Mouse (Mus musculus) neural tube, embryonic 13.5 days (tissue): ENCODE data around the gene Usp3. TPM values are rescaled to one million over a fixed set of nuclear protein-coding genes. Genes with fewer than 3 reads are reported as not detected.

Experiments used
- ATAC-seq: fragments of 200-750 bp; cut with Nextera tagmentation; 2 replicates; pipeline ENCODE4 v1.8.0; 2017; ENCODE audit warnings: low read depth, mild to moderate bottlenecking, moderate TSS enrichment, moderate library complexity
- H3K27ac ChIP-seq: fragments of 300-500 bp; sonication (generic); replicated peaks from 2 replicates; pipeline ENCODE4 v1.5.1; 2015; ENCODE audit warnings: moderate library complexity, mild to moderate bottlenecking, inconsistent platforms
- H3K27me3 ChIP-seq: fragments of 300-500 bp; sonication (generic); 2 replicates; pipeline ENCODE4 v1.6.1; 2015; ENCODE audit warnings: mild to moderate bottlenecking, inconsistent platforms
- H3K36me3 ChIP-seq: fragments of 300-500 bp; sonication (generic); 2 replicates; pipeline ENCODE4 v1.6.1; 2015; ENCODE audit warnings: mild to moderate bottlenecking, inconsistent platforms
- H3K4me1 ChIP-seq: fragments of 300-500 bp; sonication (generic); replicated peaks from 2 replicates; pipeline ENCODE4 v1.6.1; 2015; ENCODE audit warnings: inconsistent platforms
- H3K4me2 ChIP-seq: fragments of 300-500 bp; sonication (generic); 2 replicates; pipeline ENCODE4 v1.6.1; 2015; ENCODE audit warnings: inconsistent platforms, mild to moderate bottlenecking, moderate library complexity
- H3K4me3 ChIP-seq: fragments of 300-500 bp; sonication (generic); 2 replicates; pipeline ENCODE4 v1.5.1; 2015; ENCODE audit warnings: mild to moderate bottlenecking, inconsistent platforms
- H3K9ac ChIP-seq: fragments of 300-500 bp; sonication (generic); 2 replicates; pipeline ENCODE4 v1.6.1; 2015; ENCODE audit warnings: moderate library complexity, mild to moderate bottlenecking, inconsistent platforms
- H3K9me3 ChIP-seq: fragments of 300-500 bp; sonication (generic); 2 replicates; pipeline ENCODE4 v1.6.1; 2016; ENCODE audit warnings: inconsistent platforms
- WGBS: fragments of 180-500 bp; shearing (Covaris S2); methylation state at CpG from one replicate; pipeline ENCODE4 v1.1.7; 2015; 5-methylcytosine and 5-hydroxymethylcytosine counted together
- polyA plus RNA-seq: library from polyadenylated mRNA; unstranded; fragments of >200 nt; fragmentation: Nextera tagmentation; extraction: Ambion mirVana; gene quantifications from 2 replicates; pipeline ENCODE4 v1.2.1, GENCODE M21; 2015

The Usp3 gene
- polyA plus RNA-seq, 1 experiment from 2014 or later: 74.7 TPM

DNA sequence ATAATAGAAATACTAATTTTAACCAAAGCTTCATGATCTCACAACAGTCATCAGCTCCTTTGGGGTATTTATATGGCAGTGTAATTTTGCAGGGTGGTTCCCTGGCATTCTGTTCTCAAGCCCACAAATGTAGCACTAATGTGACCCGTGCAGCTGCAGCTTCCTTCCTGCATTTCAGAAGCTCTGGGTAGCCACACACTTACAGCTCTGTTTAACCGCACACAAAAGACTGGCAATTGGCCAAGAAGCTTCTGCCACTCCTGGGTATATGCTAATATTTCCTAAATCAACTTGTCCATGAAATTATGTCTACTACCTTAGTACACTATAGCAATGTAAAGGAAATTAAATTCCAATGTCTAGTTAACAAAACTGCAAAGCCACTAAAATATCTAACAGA is 32.6 kb downstream of the Usp3 start:
- peaks cover 20% of the 10 kb centered on the region for H3K4me1 ChIP-seq
- WGBS: 13% methylated on average over 2 of the region's 2 CpGs
- peak; percentile 74 for ATAC-seq
- no peak overlapping the region for H3K9ac ChIP-seq
- no peak overlapping the region for H3K4me3 ChIP-seq
- H3K27ac ChIP-seq: peak overlapping the region; percentile 76
- no peaks in the 10 kb centered on the region for H3K9me3 ChIP-seq
- H3K27me3 ChIP-seq: no peaks in the 10 kb centered on the region
- H3K36me3 ChIP-seq: no peaks in the 10 kb centered on the region
- H3K4me2 ChIP-seq: no peak overlapping the region

- 0 out of 2 replicates have a peak, but pooled peaks cover 4% of the 10 kb centered on the region for H3K36me3 ChIP-seq
- WGBS: 94% methylated on average over 4 of the region's 4 CpGs
- ATAC-seq: no peak
- H3K27ac ChIP-seq: no peak overlapping the region
- H3K4me2 ChIP-seq: no peak overlapping the region
- H3K4me1 ChIP-seq: peaks cover 20% of the 10 kb centered on the region
- H3K9me3 ChIP-seq: no peaks in the 10 kb centered on the region
- H3K4me3 ChIP-seq: no peak overlapping the region
- H3K9ac ChIP-seq: no peak overlapping the region
- H3K27me3 ChIP-seq: no peaks in the 10 kb centered on the region
Observed at GRCm38 (mm10) chr9:66558971-66559370, 34.0 kb downstream of the Usp3 start.

- H3K4me3 ChIP-seq: no peak overlapping the region
- H3K27me3 ChIP-seq: no peaks in the 10 kb centered on the region
- H3K9me3 ChIP-seq: no peaks in the 10 kb centered on the region
- H3K9ac ChIP-seq: no peak overlapping the region
- WGBS: 83% methylated on average over 4 of the region's 4 CpGs
- no peak overlapping the region for H3K27ac ChIP-seq
- peaks cover 76% of the 10 kb centered on the region for H3K36me3 ChIP-seq
- no peak overlapping the region for H3K4me2 ChIP-seq
- no peaks in the 10 kb centered on the region for H3K4me1 ChIP-seq
- ATAC-seq: no peak
Observed at GRCm38 (mm10) chr9:66542785-66543184, 50.2 kb downstream of the Usp3 start.

DNA sequence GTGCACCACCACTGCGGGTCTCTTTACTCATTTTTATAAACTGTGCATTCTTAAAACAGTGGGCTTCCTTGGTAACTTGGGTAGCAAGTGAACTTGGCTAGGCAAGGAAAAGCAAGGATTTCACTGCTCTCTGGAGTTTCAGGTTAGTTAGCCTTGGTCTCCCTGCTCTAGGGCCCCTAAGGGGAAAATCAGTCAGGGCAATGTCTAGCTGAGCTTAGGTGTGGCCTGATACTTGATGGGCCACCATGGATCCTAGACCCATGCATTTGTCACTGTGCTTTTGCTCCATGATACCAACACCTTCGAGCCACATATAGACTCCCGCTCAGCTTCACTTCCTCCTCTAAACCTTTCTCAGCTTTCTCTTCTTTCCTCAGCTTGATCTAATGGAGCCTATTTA is 71.3 kb downstream of the Usp3 start:
- ATAC-seq: no peak
- H3K4me1 ChIP-seq: peaks cover 7% of the 10 kb centered on the region; the same call in 1 of the 2 replicates
- no peak overlapping the region for H3K4me3 ChIP-seq

GRCm38 (mm10) chr9:66520299-66520698 is 72.6 kb downstream of the Usp3 start:
- WGBS: 96% methylated on average over 4 of the region's 4 CpGs
- Histone ChIP-seq H3K4me2 (no peak overlapping the region), H3K27me3 (no peaks in the 10 kb centered on the region), H3K9me3 (no peaks in the 10 kb centered on the region), H3K4me1 (peaks cover 7% of the 10 kb centered on the region; the same call in 1 of the 2 replicates), H3K27ac (no peak overlapping the region), H3K4me3 (no peak overlapping the region), H3K36me3 (peaks cover 92% of the 10 kb centered on the region), H3K9ac (no peak overlapping the region)
- no peak for ATAC-seq

More for the DNA sequence above, 71.3 kb downstream of the Usp3 start:
- no peak overlapping the region for H3K9ac ChIP-seq
- 96% methylated on average over 3 of the region's 3 CpGs for WGBS
- H3K36me3 ChIP-seq: peaks cover 93% of the 10 kb centered on the region
- no peak overlapping the region for H3K4me2 ChIP-seq
- H3K9me3 ChIP-seq: no peaks in the 10 kb centered on the region
- no peak overlapping the region for H3K27ac ChIP-seq
- no peaks in the 10 kb centered on the region for H3K27me3 ChIP-seq

DNA sequence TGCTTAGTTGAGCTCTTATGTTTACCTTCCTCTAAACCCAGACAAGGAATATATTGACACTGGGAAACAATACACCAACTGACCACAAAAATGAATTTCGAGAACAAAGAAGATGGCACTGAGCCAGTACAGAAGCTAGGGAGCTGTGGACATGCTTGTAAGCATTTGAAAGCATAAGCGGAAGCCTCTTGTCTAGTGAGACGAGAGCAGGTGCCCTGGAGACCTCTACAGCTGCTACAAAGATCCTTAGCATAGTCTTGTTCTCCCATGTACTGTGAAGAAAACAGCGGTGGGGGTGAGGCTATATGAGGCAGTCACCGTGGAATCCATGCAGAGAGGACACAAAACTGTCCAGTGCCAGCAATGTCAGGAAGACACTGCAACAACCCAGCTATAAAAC is 74.0 kb downstream of the Usp3 start:
- Histone ChIP-seq H3K36me3 (peaks cover 95% of the 10 kb centered on the region), H3K4me3 (no peak overlapping the region), H3K9ac (no peak overlapping the region), H3K9me3 (no peaks in the 10 kb centered on the region), H3K27me3 (no peaks in the 10 kb centered on the region), H3K4me2 (no peak overlapping the region), H3K27ac (peak overlapping the region; percentile 68), H3K4me1 (peaks cover 11% of the 10 kb centered on the region; the same call in 1 of the 2 replicates)
- 35% methylated on average over 5 of the region's 5 CpGs for WGBS
- ATAC-seq: 0 out of 2 replicates have a peak, but pooled peaks have one; percentile 26

DNA sequence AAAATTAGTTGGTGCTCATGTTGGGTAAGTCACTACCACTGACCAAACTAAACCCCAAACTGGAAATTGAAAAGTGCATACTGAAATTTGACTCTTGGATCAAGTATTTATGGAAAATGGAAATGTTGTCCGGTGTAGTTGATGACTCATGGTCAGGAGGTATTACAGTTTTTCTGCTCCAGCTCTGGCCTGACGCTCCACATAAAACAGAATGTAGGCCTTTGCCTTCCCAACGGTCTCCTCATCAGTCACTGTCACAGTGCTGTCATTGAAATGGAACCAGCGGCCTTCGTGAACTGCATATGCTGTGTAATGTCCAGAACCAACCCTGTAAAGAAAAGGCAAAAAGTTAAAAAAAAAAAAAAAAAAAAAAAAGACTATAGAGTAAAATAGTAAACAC is 74.7 kb downstream of the Usp3 start:
- Histone ChIP-seq H3K27ac (peak overlapping the region; percentile 68; the same call in 1 of the 2 replicates), H3K4me1 (peaks cover 14% of the 10 kb centered on the region; the same call in 1 of the 2 replicates)

DNA sequence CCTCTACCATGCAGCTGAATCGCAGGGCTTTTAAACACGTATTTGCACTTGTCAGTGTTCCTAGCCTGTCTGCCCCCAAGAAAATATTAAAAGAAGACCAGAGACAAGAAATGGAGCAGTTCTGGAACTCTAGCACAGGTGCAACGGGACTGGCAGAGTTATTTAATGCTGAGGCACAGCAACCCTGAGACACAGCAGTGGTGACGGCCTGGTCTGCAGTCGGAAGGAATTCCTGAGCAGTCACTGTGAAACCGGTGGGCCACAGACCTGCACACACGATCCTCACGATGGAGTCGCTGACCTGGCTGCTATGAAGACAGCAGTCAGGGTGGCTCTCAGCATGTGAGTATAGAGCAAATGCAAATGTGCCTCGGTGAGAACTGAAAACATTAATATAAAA is 75.2 kb downstream of the Usp3 start:
- Histone ChIP-seq H3K27me3 (no peaks in the 10 kb centered on the region), H3K4me1 (peaks cover 19% of the 10 kb centered on the region), H3K9ac (no peak overlapping the region), H3K9me3 (no peaks in the 10 kb centered on the region), H3K4me2 (no peak overlapping the region), H3K36me3 (peaks cover 87% of the 10 kb centered on the region), H3K27ac (no peak overlapping the region), H3K4me3 (no peak overlapping the region)
- WGBS: 90% methylated on average over 10 of the region's 10 CpGs
- no peak for ATAC-seq

More for the DNA sequence above, 74.7 kb downstream of the Usp3 start:
- Histone ChIP-seq H3K9ac (no peak overlapping the region), H3K4me3 (no peak overlapping the region), H3K27me3 (no peaks in the 10 kb centered on the region), H3K36me3 (peaks cover 92% of the 10 kb centered on the region), H3K9me3 (no peaks in the 10 kb centered on the region), H3K4me2 (no peak overlapping the region)
- WGBS: 76% methylated on average over 5 of the region's 5 CpGs
- no peak for ATAC-seq

DNA sequence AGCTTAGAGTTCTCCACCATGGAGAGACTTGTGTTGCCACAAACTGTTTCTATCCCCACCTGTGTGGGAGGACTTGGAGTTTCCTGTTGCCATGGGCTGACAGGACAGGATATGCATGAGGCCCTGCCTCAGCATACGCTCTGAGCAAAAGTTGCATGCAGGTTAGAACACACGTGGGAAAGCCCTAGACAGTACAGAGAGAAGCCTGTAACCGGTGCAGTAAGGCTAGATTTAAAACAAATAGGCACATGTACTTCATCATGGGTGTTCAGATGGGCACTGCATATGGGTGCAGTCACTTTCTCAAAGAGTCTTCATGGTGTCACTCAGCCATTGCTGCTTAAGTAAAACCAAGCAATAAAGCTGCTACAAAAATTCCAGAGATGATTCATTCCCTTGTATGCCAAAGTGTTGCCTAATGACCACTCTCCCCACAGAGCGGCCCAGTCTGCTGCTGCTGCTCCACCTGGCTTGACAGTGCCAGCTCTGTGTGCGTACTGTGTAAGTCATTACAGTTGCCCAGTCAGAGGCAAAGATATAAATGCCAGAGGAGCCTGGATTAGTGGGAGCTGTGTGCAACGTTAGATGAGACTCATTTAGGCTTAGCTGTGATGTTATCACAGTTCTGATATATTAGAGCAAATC is 76.5 kb downstream of the Usp3 start:
- Histone ChIP-seq H3K36me3 (peaks cover 75% of the 10 kb centered on the region), H3K4me1 (peaks cover 23% of the 10 kb centered on the region), H3K9ac (no peak overlapping the region), H3K4me2 (no peak overlapping the region), H3K4me3 (no peak overlapping the region), H3K9me3 (no peaks in the 10 kb centered on the region), H3K27me3 (no peaks in the 10 kb centered on the region), H3K27ac (no peak overlapping the region)
- ATAC-seq: no peak
- WGBS: 90% methylated on average over 6 of the region's 6 CpGs

DNA sequence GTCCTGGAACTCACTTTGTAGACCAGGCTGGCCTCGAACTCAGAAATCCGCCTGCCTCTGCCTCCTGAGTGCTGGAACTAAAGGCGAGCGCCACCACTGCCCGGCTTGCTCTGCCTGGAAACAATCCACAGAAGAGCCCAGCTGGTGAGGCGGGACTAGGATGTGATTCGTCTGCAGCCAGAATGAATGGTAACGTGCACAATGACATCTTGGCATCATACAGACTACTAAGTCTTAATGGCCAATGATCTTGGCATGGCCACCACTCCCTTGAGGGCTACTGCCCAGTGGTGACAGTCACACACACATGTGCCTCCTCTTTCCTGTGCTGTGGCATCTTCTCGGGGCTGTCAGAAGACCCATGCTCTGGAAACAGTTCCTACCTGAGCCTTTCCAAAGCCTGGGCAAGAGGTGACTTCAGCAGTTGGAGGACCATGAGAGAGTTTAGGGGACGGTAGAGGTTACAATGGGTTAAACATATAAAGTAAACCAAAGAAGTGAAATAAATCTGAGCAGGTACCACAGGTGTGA is 77.2 kb downstream of the Usp3 start:
- Histone ChIP-seq H3K27ac (no peak overlapping the region), H3K9me3 (no peaks in the 10 kb centered on the region), H3K4me1 (peaks cover 28% of the 10 kb centered on the region), H3K27me3 (no peaks in the 10 kb centered on the region), H3K4me2 (no peak overlapping the region), H3K4me3 (no peak overlapping the region), H3K36me3 (peaks cover 69% of the 10 kb centered on the region), H3K9ac (no peak overlapping the region)
- no peak for ATAC-seq
- WGBS: 84% methylated on average over 10 of the region's 10 CpGs

- H3K4me1 ChIP-seq: peaks cover 34% of the 10 kb centered on the region
- H3K4me2 ChIP-seq: no peak overlapping the region
- no peak overlapping the region for H3K9ac ChIP-seq
- no peaks in the 10 kb centered on the region for H3K9me3 ChIP-seq
- 91% methylated on average over 2 of the region's 2 CpGs for WGBS
- ATAC-seq: no peak
- H3K27ac ChIP-seq: no peak overlapping the region
- no peak overlapping the region for H3K4me3 ChIP-seq
- no peaks in the 10 kb centered on the region for H3K27me3 ChIP-seq
- H3K36me3 ChIP-seq: peaks cover 64% of the 10 kb centered on the region
Observed at GRCm38 (mm10) chr9:66515115-66515514, 77.8 kb downstream of the Usp3 start.

DNA sequence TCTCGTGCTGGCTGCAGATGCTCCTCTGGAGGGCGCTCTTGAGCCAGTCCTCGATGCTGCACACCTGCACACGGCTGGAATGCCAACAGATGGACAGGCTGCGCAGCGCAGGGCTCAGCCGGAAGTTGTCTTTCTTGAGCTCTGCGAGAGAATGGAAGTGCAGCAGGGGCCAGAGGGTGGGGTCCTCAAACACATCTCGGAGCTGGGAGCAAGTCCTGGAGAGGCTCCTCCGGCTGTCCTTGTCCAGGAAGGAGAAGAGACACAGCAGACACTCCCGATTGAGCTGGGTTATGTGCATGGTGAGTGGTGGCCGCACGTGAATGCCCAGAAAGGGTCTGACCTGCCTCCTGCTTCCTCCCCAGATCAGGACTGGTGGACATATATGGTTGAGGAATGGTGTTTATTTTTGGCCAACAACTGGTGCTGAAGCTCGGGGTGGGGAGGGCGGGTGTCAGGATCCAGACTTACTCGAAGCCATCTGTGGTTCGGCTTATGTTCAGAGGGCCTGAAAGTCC is 78.6 kb downstream of the Usp3 start, which contains the start of gene Fbxl22:
Fbxl22 (minus strand) TSS at position 338 of the 515 bp plus-strand sequence.
- Histone ChIP-seq H3K4me2 (no peak within 1 kb of the TSS), H3K4me3 (no peak within 1 kb of the TSS), H3K36me3 (peaks cover 65% of the 10 kb centered on the region), H3K27me3 (no peaks in the 10 kb centered on the region), H3K4me1 (peaks cover 40% of the 10 kb centered on the region), H3K27ac (peak within 1 kb of the TSS; percentile 98), H3K9me3 (no peaks in the 10 kb centered on the region), H3K9ac (no peak within 1 kb of the TSS)
- ATAC-seq: no peak
- WGBS: 73% methylated on average over 17 of the region's 17 CpGs
